Mouse (Mus musculus) 3T3-L1 (cell line): Measurements from ENCODE around the gene Wdr24.

Experiments used
- DNase-seq: peaks from one replicate; pipeline ENCODE4 v3.0.0-alpha.2; 2015; ENCODE audit warnings: low read depth, low spot score

The Wdr24 gene

DNA sequence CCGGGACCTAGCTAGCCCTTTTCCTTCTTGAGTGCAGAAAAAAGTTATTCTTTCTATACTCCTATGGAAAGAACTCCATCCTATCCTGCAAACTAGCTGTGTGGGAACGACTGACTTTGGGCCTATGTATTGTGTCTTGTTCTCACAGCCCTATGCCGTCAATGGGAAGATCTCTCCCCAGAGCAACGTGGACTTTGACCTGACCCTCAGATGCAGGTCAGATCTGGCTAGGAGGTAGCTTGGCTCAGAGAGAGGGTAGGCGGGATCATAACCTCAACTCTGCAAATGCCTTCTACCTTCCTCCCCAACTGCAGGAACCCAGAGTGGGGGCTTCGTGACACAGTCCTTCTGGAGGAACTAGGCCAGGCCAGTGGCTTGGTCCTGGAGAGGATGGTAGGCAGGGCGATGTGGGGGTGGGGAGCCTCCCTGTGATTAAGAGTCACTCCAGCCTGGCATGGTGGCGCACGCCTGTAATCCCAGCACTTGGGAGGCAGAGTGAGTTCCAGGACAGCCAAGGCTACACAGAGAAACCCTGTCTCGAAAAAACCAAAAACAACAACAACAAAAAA is 53.0 kb downstream of the Wdr24 start:
- DNase-seq, result no peak

DNA sequence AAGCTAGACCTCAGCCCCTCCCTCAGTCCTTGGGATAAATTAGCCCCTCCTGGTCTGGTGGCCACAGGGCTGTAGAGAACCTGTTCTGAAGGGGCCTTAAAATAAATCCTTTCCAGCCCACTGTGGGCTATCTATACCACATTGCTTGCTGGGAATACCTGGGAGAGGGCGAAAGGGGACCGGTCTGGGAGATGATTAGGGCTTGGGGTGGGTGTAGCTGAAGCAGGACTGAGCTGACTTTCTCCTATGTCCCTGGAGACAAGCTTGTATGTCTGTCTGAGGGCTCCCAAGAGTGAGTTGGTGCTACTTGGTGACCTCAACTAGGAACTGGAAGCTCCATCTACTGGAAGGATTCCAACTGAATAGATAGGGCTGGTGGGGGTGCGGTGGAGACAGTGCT is 53.6 kb downstream of the Wdr24 start:
- DNase-seq, result no peak

DNA sequence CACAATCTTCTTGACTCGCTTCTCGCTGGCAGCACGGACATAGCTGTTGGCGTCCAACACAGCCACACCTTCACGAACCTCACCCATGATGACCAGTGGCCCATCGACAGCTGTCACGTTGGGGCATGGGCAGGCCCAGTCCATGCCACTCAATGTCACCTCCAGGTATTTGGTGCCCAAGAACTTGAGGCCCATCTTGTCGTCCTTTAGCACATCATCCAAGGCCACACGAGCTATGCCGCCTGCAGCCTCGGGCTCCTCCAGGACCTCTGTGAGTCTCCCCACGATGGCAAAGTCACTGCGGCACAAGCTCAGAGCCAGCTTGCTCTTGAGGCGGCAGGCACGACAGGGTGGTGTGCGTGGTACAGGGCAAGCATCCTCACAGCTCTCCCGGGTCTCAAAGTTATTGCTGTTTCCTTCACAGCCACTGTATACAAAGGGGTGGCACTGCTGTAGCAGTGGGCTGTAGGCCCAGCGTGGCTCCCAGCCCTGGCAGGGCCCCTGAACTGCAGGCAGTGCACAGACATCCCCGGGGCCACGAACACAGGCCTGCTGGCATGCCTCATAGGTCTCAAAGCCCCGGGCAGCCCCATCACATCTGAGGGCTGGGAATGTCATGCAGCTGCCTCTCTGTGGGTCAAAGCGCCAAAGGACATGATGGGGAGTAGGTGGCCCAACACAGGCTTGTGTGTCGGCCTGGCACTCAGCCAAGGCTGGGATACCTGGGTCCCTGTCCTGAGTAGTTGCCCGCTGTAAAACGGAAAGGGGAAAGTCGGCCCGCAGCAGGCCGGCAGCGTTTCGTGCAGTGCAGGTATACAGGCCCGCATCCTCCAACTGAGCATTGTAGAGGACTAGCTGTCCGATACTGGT is 54.5 kb downstream of the Wdr24 start:
- DNase-seq, result no peak
